Mouse (Mus musculus) cerebellum, adult 9-10 months (tissue): ENCODE data around the gene Clcc1.

ENCODE experiments used
- DNase-seq: peaks from one replicate; pipeline ENCODE4 v3.0.0; 2022

Clcc1 gene

GRCm38 (mm10) chr3:108711296-108711695, 57.6 kb downstream of the Clcc1 start:
- no peak for DNase-seq

- no peak for DNase-seq
These were observed 59.5 kb downstream of the Clcc1 start for GRCm38 (mm10) chr3:108713065-108713675.

GRCm38 (mm10) chr3:108714837-108715236, 61.1 kb downstream of the Clcc1 start:
- no peak for DNase-seq

- DNase-seq, result no peak
These were observed 64.3 kb downstream of the Clcc1 start for GRCm38 (mm10) chr3:108717896-108718502.

GRCm38 (mm10) chr3:108719357-108719756, 65.6 kb downstream of the Clcc1 start:
- DNase-seq, result no peak

- DNase-seq, result no peak
These were observed 66.0 kb downstream of the Clcc1 start for GRCm38 (mm10) chr3:108719761-108720160.

- peak; percentile 16 for DNase-seq
These were observed 67.6 kb downstream of the Clcc1 start for GRCm38 (mm10) chr3:108721076-108721991.

GRCm38 (mm10) chr3:108722036-108722872, 68.5 kb downstream of the Clcc1 start, which contains the start of gene Gpsm2:
TSS of gene Gpsm2 (minus strand) at chr3:108722309.
- DNase-seq, result peak; percentile 89

GRCm38 (mm10) chr3:108726413-108726812, 72.7 kb downstream of the Clcc1 start:
- DNase-seq, result no peak

- DNase-seq, result no peak
These were observed 73.6 kb downstream of the Clcc1 start for GRCm38 (mm10) chr3:108727344-108727743.

- DNase-seq, result no peak
These were observed 74.1 kb downstream of the Clcc1 start for GRCm38 (mm10) chr3:108727776-108728175.
